Mouse (Mus musculus) cortical plate, adult 2 months (tissue): ENCODE measurements around the gene Syt16.

ENCODE experiments used
- CTCF ChIP-seq: fragments of 200-500 bp; IDR thresholded peaks from 2 replicates; pipeline ENCODE4 v1.5.1; 2011; ENCODE audit warnings: mild to moderate bottlenecking, control low read depth, low read length; ENCODE audit not compliant: insufficient read depth; ENCODE audit errors: extremely low read depth
- POLR2A ChIP-seq: fragments of 200-500 bp; IDR thresholded peaks from 2 replicates; pipeline ENCODE4 v1.6.1; 2011; ENCODE audit warnings: mild to moderate bottlenecking, low read length, control low read depth; ENCODE audit not compliant: insufficient read depth; ENCODE audit errors: extremely low read depth

GRCm38 (mm10) chr12:74284685-74285054 is 287.2 kb downstream of the Syt16 start:
- TF ChIP-seq CTCF (no peak), POLR2A (peak; percentile 63)
